Mouse (Mus musculus): ENCODE measurements at regions not wholly inside any gene's neighbourhood (a gene's known extent, or its start where the extent isn't known, plus 50 kb on each side); places are given as distances from the start of the nearest gene placed in this dataset.

DNA sequence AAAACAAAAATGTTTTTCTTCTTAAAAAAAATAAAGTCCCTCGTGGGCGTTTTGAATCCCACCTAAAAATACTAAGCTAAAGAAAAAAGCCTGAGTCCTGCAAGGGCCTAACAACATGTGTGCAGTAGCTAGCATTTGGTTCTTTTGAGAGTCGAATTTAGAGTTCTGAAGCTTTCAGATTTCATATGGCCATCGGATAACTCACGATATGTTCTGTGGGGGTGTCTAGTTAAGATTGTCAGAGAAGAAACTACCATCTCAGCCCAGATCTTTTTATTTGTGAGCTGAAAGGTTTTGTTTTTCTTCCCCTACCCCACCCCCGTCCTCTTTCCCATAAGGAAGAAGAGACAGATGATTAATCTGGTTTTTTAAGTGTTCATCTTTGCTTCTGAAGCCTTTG is 327.8 kb downstream of the Slc4a3 start:
- ATAC-seq (replicated peaks; ENCODE audit: low FRiP score, poor library complexity, severe bottlenecking) = no peak

DNA sequence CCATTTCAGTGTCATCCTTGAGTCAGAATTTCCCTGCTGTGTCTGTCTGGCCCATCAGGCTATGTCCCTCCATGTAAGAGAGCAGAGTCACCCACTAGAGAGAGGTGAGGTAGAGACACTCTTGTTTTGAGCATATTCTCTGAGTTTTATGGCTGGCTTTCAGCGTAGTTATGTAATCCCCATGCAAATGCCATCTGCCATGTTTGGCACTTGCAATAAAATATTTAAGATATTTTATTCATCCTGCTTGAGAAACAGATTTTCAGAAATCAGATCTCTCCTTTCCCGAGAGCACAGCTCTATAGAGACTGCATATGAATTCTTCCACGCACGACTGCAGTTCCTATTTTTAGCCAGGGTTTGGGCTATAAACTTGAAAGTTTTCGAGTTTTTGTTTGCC is 331.1 kb downstream of the Slc4a3 start:
- ATAC-seq (replicated peaks; ENCODE audit: low FRiP score, poor library complexity, severe bottlenecking) = no peak

DNA sequence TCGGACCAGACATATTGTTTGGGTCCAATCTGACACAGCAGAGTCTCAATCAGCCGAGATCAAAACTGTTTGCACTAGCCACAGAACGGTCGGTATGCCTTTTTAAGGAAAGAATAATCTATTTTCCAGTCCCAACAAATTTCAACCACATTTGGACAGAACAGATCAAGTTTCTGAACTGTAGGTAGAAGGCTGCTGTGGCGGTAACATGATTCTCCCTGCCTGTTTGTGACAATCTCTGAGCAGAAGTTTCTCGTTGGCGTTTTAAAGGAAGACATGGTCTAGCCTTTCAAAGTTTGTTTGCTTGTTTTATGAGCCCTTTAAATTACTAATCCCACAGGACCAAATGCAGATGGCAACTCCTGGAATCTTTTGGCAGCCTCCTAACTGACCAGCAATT is 339.6 kb downstream of the Slc4a3 start:
- ATAC-seq (replicated peaks; ENCODE audit: low FRiP score, poor library complexity, severe bottlenecking) = no peak

DNA sequence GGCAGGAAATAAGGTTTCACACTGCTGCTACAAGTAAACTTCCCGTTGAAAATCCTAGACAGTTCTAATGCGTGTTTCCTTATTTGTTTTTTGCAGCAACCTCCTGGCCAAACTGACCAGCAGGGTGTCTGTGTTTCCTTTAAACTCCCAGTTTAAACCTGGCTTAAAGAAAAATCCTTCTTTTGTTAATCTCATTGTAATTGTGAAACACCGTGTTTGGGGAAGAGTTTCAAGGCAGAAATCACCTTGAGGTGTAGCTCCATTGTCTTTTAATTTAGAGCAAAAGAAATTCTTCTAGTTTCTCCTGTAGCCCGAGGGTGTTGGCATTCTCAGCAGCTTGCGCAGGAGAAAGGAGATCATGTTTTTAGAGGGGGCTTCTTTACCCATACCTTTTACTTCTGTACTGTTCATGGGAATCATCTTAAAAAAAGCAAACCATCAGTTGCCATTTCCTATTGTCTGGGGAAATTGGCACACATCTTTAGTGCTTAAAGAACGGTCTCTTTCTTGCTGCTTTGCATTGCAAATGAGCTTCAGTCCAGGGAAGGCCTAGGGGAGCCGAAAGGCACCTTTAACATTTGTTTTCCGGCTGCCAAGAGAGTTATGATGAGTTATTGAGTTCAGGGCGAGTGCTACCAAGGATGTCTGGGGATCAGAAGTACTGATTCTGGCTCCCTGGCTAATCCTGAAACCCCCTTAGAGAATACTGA is 342.6 kb downstream of the Slc4a3 start:
- ATAC-seq (replicated peaks; ENCODE audit: low FRiP score, poor library complexity, severe bottlenecking) = no peak

DNA sequence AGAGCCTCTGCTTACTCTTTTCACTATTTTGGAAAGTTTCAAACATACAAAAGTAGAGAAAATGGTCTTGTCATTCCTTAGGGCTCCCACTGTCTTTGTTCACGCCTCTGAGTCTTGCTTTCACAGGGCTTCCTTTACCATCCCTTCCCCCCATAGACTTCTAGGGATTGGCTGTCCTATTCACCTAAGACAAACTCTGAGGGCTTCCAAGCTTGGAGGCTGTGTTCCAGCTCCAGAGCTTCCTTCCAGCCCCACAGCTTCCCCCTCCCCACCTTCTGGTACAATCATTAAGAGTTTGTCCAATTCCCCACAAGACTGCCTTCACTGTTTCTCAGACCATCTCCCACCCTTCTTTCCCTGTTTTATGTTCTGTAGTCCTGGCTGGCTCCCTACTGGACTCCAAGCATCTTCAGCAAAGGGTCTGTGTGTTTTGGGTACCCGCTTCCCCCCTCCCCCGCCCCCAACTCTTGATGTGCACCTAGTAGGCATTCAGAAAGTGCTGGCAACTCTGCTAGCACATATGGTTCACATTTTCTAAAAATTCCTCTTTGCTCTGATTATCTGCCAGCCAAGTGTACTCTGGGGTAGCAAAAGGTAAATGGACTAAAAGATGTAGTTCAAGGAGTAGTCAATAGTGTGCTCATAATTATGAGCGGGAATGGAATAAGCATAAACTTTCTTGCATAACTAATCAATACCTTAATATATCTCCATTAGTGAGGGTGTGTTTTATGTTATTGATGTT is 344.0 kb downstream of the Slc4a3 start:
- ATAC-seq (replicated peaks; ENCODE audit: low FRiP score, poor library complexity, severe bottlenecking) = no peak

DNA sequence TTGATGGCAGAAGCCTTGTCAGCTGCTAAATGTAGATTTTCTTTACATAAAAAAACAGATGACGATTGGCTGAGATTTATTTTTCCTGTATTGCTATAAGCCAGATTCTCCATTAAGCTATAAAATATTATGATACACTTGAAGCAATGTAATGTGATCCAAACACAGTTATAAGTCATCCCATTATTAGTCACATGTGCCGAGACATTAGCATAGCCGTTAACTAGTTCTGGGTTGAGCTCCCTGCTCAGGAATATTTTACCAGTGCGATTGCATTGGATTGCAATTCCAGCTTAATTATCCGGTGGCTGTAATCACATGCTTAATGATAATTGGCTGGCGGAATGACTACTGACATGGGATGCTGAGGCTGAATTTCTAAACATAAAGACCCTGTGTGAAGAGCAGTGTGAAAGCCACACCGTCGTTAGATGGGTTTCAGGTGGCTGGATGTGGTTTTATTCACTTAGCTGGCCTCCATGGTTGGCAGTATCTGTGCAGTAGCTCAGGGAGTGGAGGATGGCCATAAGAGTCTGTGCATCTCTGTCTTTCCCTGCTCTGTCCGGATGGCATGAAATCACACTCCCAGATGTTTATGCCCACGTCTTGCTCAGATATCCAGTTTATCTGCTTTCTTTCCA is 344.7 kb downstream of the Slc4a3 start:
- ATAC-seq (replicated peaks; ENCODE audit: low FRiP score, poor library complexity, severe bottlenecking) = no peak

DNA sequence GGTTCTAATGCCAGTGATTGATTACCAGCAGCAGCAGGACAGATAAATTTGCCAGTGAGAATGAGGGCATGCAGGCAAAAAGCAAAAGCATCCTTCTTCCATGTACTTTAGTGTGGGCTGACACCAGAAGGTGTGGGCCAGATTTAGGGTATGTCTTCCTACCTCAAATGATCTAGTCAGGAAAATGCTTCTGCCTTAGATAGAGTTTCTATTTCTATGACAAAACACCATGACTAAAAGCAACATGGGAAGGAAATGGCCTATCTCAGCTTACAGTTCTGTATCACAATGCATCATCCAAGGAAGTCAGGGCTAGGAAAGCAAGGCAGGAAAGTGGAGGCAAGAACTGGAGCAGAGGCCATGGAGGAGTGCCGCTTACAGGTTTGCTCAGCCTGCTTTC is 349.5 kb downstream of the Slc4a3 start:
- ATAC-seq (replicated peaks; ENCODE audit: low FRiP score, poor library complexity, severe bottlenecking) = no peak

DNA sequence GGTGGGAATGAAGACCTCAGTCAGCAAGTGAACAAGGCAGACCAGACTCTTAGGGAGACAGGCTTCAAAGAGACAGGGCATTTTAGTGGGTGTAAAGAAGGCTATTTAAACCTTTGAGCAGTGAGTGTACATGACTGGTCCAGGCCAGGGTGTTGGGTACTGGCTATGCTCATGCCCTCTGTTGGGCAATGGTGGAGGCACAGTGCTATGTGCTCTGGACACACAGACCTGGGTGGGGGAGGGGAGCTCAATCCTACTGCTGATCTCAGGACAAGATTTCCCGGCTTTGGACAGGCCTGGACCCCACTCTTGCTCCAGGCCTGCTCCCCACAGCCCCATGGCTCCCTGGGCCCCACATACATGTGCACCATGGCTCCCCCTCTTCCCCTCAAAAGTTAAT is 355.1 kb downstream of the Slc4a3 start:
- ATAC-seq (replicated peaks; ENCODE audit: low FRiP score, poor library complexity, severe bottlenecking) = no peak

DNA sequence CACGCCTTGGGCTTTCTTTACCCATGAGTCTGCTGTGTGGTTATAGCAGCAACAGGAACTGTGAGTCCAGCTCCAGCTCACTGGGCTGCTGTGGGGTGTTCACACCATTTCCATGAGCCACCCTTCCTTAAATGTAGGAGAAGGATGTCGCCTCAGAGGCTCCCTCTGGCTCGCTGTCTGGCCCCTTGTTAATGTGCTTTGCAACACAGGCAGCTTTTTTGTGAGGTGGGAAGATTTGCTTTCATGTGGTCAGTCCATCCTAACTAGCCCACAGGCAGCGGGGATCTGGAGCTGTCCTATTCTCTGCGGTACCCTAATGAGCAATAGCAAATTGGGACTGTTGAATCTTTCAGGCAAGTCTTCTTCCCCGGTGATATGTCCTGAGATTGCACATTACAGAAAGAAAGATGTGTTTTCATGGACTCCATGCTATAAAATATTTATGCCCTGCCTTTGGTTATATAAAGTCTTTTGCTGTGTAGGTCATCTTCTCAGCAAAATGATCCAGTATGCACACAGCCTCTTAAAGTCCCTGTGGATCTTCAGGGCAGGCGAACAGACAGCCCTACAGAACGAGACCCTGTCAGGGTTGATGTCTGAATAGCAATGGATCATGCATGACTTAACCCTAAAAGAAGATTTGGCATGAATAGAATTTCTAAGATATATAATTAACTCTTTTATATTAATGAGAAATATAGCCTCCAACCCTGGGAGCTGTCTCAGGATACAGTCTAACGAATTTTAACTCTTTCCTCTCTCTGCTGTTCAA is 359.8 kb downstream of the Slc4a3 start:
- no peak for ATAC-seq (replicated peaks; ENCODE audit: low FRiP score, poor library complexity, severe bottlenecking)

DNA sequence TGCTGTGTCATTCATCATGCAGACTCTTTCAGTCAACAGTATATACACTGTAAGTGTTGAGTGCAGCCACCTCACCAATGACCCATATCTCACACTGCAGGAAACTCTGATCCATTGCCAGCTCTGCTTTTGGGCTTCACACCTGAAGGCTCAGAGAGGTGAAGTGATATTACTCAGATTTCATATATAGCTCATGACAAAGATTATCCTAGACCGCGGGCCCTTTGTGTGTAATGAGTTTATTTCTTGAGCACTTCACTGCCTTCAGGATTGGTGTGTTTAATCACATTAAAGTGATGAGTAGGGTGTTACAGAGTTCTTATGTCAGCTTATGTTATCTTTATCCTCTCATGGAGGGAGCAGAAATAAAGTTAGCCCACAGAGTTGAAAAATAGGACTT is 369.2 kb downstream of the Slc4a3 start:
- ATAC-seq (replicated peaks; ENCODE audit: low FRiP score, poor library complexity, severe bottlenecking) = no peak

DNA sequence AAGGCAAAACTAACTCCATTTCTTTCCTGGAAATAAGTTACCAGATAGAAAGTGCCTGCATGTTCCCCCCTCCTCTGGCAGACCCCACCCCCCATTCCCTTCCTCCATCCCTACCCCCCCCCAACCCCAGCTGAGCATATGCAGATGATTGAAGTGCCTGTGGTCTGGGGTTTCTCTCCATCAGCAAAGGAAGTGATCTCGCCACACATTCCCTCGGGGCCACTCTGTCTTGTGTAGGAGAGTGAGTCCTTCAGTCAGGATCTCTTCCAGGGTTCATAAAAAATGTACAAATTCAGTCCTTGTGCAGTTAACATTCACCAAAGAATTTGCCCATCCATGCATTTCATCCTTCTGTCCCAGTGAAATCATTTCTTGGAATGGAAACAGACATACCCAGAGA is 370.1 kb downstream of the Slc4a3 start:
- no peak for ATAC-seq (replicated peaks; ENCODE audit: low FRiP score, poor library complexity, severe bottlenecking)

DNA sequence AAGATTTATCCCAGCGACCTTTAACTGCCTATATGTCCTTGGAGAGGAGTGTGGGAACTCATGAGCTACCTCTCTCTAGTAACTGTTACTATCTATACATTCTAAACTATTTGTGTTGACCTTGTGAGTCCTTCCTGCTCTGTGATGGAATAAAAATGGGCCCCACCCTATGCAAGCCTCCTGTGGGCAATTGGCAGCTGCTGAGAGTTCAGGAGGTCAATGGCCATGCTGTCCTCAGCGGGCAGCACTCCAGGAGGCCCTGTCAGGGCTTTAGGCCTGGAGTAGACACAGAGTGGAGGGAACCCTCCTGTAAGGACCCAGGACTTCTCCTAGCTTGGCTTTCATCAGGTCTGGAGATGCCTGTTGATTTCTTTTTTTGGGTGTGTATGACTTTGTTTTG is 373.1 kb downstream of the Slc4a3 start:
- ATAC-seq (replicated peaks; ENCODE audit: low FRiP score, poor library complexity, severe bottlenecking) = no peak

DNA sequence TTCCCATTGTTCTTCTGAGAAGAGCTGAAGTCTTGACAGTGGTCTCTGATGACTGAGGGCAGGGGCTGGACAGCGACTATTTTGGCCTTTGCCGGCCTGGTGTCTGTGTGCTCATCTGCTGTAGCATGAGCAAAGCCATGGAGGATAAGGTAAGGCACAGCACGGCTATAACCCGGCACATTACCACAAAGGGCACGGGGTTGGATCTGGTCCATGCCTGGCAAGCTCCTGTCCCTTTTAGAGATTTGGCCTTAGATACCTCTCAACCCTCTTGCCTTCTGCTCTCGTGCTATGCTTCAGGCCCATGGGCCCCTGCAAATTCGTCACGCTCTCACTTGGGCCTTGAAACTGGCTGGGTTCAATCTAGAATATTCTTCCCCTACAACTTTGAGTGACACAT is 379.0 kb downstream of the Slc4a3 start:
- no peak for ATAC-seq (replicated peaks; ENCODE audit: low FRiP score, poor library complexity, severe bottlenecking)

DNA sequence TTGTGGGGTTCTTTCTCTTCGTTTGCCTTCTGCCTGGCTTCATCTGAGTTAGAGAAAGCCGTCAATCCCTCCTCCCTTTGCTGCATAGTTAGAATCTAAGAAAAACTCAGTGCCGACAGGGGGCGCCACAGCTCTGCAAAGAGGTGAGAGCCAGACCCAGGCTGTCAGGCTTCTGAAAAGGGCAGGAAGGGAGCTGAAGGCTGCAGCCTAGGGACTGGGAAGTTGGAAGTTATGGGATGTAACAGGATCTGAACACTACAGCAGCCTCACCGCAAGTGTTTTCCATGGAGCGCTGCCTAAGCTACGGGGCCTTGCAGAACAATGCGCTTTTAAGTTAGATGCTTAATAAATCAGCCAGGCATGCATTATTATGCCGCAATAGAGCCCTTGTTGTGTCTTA is 379.7 kb downstream of the Slc4a3 start:
- ATAC-seq (replicated peaks; ENCODE audit: low FRiP score, poor library complexity, severe bottlenecking) = no peak

DNA sequence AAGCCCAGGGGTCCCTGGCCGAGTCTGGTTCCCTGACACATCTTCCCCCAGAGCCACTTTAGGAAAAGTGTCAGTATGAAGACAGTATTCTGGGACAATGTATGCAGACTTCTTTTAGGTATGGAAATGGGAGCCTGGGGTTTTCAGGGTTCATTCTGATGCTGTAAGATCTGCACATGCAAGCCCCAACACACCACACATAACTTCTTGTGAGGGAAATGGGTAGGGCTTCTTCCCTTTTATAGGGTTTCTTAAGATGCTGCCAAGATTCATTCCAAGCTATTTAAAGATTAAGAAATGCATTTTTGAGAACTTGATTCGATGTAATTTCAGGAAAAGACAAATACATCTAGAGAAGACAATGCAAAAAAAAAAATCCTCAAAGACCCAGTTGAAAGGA is 385.8 kb downstream of the Slc4a3 start:
- no peak for ATAC-seq (replicated peaks; ENCODE audit: low FRiP score, poor library complexity, severe bottlenecking)

DNA sequence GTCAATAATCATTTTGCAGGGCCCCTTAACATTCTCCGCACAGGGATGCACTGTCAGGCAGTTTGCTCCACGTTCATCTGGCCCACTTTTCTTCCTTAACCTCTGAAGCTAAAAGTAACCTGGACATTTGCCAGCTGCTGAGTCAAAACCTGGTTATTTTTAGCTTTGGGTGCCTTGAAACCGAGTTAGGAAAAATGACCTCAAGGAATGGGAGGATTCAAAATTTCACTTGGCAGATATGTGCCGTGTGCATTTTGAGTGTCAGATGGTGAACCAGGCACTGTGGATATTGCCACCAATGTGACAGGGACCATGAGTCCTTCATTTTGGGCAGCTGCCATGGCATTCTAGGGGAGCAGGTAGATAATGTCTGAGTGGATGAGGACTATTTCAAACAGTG is 387.8 kb downstream of the Slc4a3 start:
- no peak for ATAC-seq (replicated peaks; ENCODE audit: low FRiP score, poor library complexity, severe bottlenecking)

DNA sequence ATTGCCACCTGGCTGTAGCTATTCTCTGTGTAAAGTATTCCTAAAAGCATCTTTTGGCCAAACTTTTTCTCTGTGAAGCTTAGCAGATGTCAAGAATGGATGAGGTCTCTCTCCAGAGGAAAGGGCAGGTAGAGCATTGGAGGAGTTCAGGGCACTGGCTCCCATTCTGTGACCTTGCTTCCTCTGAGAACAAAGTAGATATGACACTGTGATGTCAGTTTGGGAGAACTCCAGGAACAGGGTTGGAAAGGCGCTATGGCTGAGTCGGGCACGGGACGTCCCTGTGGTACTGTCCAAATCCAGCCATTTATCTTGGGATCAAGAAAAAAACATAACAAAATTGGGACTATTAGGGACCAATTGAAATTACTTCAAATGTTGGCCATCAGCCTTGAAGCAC is 388.7 kb downstream of the Slc4a3 start:
- no peak for ATAC-seq (replicated peaks; ENCODE audit: low FRiP score, poor library complexity, severe bottlenecking)

DNA sequence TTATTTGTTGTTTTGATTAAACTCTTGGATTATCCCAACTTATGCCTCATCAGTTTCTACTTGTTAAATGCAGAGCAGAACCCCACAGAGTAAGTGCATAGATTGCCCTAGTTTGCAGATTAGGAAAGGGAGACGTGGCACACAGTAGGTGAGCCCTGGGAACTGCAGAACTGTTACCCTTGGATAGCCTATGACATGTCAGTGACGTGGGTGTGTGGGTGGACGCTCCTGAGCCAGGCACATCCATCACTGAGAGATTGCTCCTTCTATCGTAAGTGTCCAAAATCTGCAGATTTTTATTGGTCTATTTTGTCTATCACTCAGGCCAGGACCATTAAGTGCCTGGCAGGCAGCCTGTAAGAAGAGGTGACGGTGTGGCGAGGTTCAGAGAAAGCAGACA is 389.8 kb downstream of the Slc4a3 start:
- no peak for ATAC-seq (replicated peaks; ENCODE audit: low FRiP score, poor library complexity, severe bottlenecking)

DNA sequence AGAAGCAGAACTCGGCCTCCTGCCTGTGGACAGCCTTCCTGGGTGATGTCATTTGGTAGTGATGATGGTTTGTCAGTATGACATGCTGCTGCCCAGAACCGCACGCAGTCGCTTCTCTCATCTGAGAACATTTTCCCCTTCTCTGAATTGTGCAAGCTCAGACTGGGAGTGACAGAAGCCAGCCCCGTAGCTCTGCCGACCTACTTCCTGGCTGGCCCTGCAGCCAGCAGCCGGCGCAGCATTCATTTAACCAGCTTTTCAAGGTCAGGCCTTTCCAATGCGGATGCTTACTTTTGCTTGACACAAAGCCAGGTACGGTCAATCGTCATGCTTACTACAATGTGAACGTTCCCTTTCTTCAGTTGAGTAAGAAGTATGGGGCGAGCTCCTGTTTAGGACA is 390.5 kb downstream of the Slc4a3 start:
- no peak for ATAC-seq (replicated peaks; ENCODE audit: low FRiP score, poor library complexity, severe bottlenecking)

DNA sequence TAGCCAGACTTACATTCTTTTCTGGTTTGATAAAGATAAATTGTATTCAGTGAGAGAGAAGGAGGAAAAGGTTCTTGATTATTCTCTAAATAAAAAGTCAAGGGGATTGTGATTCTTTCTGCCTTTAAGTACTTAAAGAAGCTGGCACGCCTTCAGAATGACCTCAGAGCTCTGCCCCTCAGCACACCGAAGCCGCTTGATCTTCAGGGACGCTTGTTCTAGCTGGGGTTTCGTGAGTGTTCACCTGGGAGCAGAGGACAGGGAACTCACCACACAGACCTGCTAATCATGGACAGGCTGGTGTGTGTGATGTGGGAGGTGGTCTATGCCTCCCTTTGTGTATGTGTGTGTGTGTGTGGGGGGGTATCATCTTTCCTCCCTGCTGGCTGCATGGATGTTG is 391.3 kb downstream of the Slc4a3 start:
- no peak for ATAC-seq (replicated peaks; ENCODE audit: low FRiP score, poor library complexity, severe bottlenecking)
